Mouse (Mus musculus): ENCODE measurements around the gene Rhcg. TPM values are rescaled to one million over a fixed set of nuclear protein-coding genes. Genes with fewer than 3 reads are reported as not detected.

The Rhcg gene
- polyA plus RNA-seq, 1 experiment: 170 TPM

- TF ChIP-seq CTCF (conservative IDR thresholded peaks at IDR 0.05; ENCODE audit: insufficient read depth, insufficient read length, low read depth, low read length) (no peak), POLR2A (IDR thresholded peaks at IDR 0.05; ENCODE audit: low read depth, low read length) (no peak)
- no peak overlapping the region for H3K4me3 ChIP-seq (ENCODE audit: insufficient read depth, low read depth, low read length)
- no peak overlapping the region for H3K27ac ChIP-seq (ENCODE audit: insufficient read depth, low read depth, low read length)
- H3K27me3 ChIP-seq (replicated peaks; ENCODE audit: control insufficient read depth, insufficient read depth, low read length): no peaks in the 10 kb centered on the region
- 2% methylated on average over 25 of the region's 25 CpGs for WGBS
- DNase-seq: no peak
- H3K36me3 ChIP-seq (ENCODE audit: control insufficient read depth, insufficient read depth, low read length): no peaks in the 10 kb centered on the region
- no peaks in the 10 kb centered on the region for H3K4me1 ChIP-seq (ENCODE audit: control insufficient read depth, insufficient read depth, low read length)
Measured at GRCm38 (mm10) chr7:79555368-79556034, 62.0 kb downstream of the Rhcg start.

GRCm38 (mm10) chr7:79552702-79553101 is 64.8 kb downstream of the Rhcg start:
- H3K4me3 ChIP-seq (ENCODE audit: insufficient read depth, low read depth, low read length): no peak overlapping the region

GRCm38 (mm10) chr7:79548893-79549555 is 68.4 kb downstream of the Rhcg start:
- Histone ChIP-seq H3K27ac (ENCODE audit: insufficient read depth, low read depth, low read length) (no peak overlapping the region), H3K4me1 (ENCODE audit: control insufficient read depth, insufficient read depth, low read length) (no peaks in the 10 kb centered on the region), H3K36me3 (ENCODE audit: control insufficient read depth, insufficient read depth, low read length) (no peaks in the 10 kb centered on the region), H3K4me3 (ENCODE audit: insufficient read depth, low read depth, low read length) (no peak overlapping the region), H3K27me3 (replicated peaks; ENCODE audit: control insufficient read depth, insufficient read depth, low read length) (no peaks in the 10 kb centered on the region)
- WGBS: 18% methylated on average over 12 of the region's 12 CpGs
- DNase-seq: no peak
- TF ChIP-seq CTCF (conservative IDR thresholded peaks at IDR 0.05; ENCODE audit: insufficient read depth, insufficient read length, low read depth, low read length): no peak
- TF ChIP-seq POLR2A (IDR thresholded peaks at IDR 0.05; ENCODE audit: low read depth, low read length): no peak

More at GRCm38 (mm10) chr7:79552702-79553101, 64.8 kb downstream of the Rhcg start:
- DNase-seq: peak; percentile 8
- Histone ChIP-seq H3K4me1 (ENCODE audit: control insufficient read depth, insufficient read depth, low read length) (no peaks in the 10 kb centered on the region), H3K27ac (ENCODE audit: insufficient read depth, low read depth, low read length) (no peak overlapping the region), H3K27me3 (replicated peaks; ENCODE audit: control insufficient read depth, insufficient read depth, low read length) (no peaks in the 10 kb centered on the region), H3K36me3 (ENCODE audit: control insufficient read depth, insufficient read depth, low read length) (no peaks in the 10 kb centered on the region)
- TF ChIP-seq CTCF (conservative IDR thresholded peaks at IDR 0.05; ENCODE audit: insufficient read depth, insufficient read length, low read depth, low read length) (peak; percentile 41), POLR2A (IDR thresholded peaks at IDR 0.05; ENCODE audit: low read depth, low read length) (no peak)
- 8% methylated on average over 10 of the region's 10 CpGs for WGBS

GRCm38 (mm10) chr7:79547092-79547491 is 70.4 kb downstream of the Rhcg start:
- Histone ChIP-seq H3K36me3 (ENCODE audit: control insufficient read depth, insufficient read depth, low read length) (no peaks in the 10 kb centered on the region), H3K4me1 (ENCODE audit: control insufficient read depth, insufficient read depth, low read length) (no peaks in the 10 kb centered on the region), H3K27me3 (replicated peaks; ENCODE audit: control insufficient read depth, insufficient read depth, low read length) (no peaks in the 10 kb centered on the region), H3K27ac (ENCODE audit: insufficient read depth, low read depth, low read length) (no peak overlapping the region), H3K4me3 (ENCODE audit: insufficient read depth, low read depth, low read length) (no peak overlapping the region)
- DNase-seq: peak; percentile 67
- TF ChIP-seq CTCF (conservative IDR thresholded peaks at IDR 0.05; ENCODE audit: insufficient read depth, insufficient read length, low read depth, low read length): peak; percentile 81
- TF ChIP-seq POLR2A (IDR thresholded peaks at IDR 0.05; ENCODE audit: low read depth, low read length): no peak
- WGBS: 3% methylated on average over 15 of the region's 15 CpGs

GRCm38 (mm10) chr7:79545066-79545400 is 72.4 kb downstream of the Rhcg start:
- DNase-seq: no peak
- Histone ChIP-seq H3K4me3 (ENCODE audit: insufficient read depth, low read depth, low read length) (no peak overlapping the region), H3K27me3 (replicated peaks; ENCODE audit: control insufficient read depth, insufficient read depth, low read length) (no peaks in the 10 kb centered on the region), H3K36me3 (ENCODE audit: control insufficient read depth, insufficient read depth, low read length) (no peaks in the 10 kb centered on the region), H3K4me1 (ENCODE audit: control insufficient read depth, insufficient read depth, low read length) (no peaks in the 10 kb centered on the region), H3K27ac (ENCODE audit: insufficient read depth, low read depth, low read length) (no peak overlapping the region)
- WGBS: 3% methylated on average over 7 of the region's 7 CpGs
- TF ChIP-seq CTCF (conservative IDR thresholded peaks at IDR 0.05; ENCODE audit: insufficient read depth, insufficient read length, low read depth, low read length): no peak
- TF ChIP-seq POLR2A (IDR thresholded peaks at IDR 0.05; ENCODE audit: low read depth, low read length): no peak

- Histone ChIP-seq H3K4me3 (ENCODE audit: insufficient read depth, low read depth, low read length) (no peak overlapping the region), H3K4me1 (ENCODE audit: control insufficient read depth, insufficient read depth, low read length) (no peaks in the 10 kb centered on the region), H3K27ac (ENCODE audit: insufficient read depth, low read depth, low read length) (no peak overlapping the region), H3K36me3 (ENCODE audit: control insufficient read depth, insufficient read depth, low read length) (no peaks in the 10 kb centered on the region), H3K27me3 (replicated peaks; ENCODE audit: control insufficient read depth, insufficient read depth, low read length) (no peaks in the 10 kb centered on the region)
- TF ChIP-seq CTCF (conservative IDR thresholded peaks at IDR 0.05; ENCODE audit: insufficient read depth, insufficient read length, low read depth, low read length): no peak
- TF ChIP-seq POLR2A (IDR thresholded peaks at IDR 0.05; ENCODE audit: low read depth, low read length): no peak
- 3% methylated on average over 37 of the region's 37 CpGs for WGBS
- no peak for DNase-seq
Measured at GRCm38 (mm10) chr7:79544281-79545065, 73.0 kb downstream of the Rhcg start.

Other genes starting within 250 kb of the Rhcg start
- 0.33 TPM in 1 of 2 replicates, not detected in the other for gene Rlbp1, start 230.6 kb downstream of the Rhcg start, polyA plus RNA-seq (2012; rRNA removed)
- 0.10 and 0.17 TPM in 2 replicates for gene Fanci, start 225.7 kb downstream of the Rhcg start, polyA plus RNA-seq (2012; rRNA removed)
- gene Polg, start 151.3 kb downstream of the Rhcg start, polyA plus RNA-seq (2012; rRNA removed): 33.8 and 35.3 TPM in 2 replicates
- gene Ticrr, start 42.5 kb upstream of the Rhcg start, polyA plus RNA-seq (2012; rRNA removed): 0.03 and 0.11 TPM in 2 replicates
- gene Kif7, start 98.1 kb upstream of the Rhcg start, polyA plus RNA-seq (2012; rRNA removed): 0.81 and 0.92 TPM in 2 replicates
- 58.4 and 72.2 TPM in 2 replicates for gene Plin1, start 115.2 kb upstream of the Rhcg start, polyA plus RNA-seq (2012; rRNA removed)
- gene Pex11a, start 125.5 kb upstream of the Rhcg start, polyA plus RNA-seq (2012; rRNA removed): 40.6 and 41.0 TPM in 2 replicates
- 1.1 TPM in 2 replicates for gene Wdr93, start 125.5 kb upstream of the Rhcg start, polyA plus RNA-seq (2012; rRNA removed)
- 0.07 TPM in 1 of 2 replicates, not detected in the other for gene Mesp1, start 176.1 kb upstream of the Rhcg start, polyA plus RNA-seq (2012; rRNA removed)
- 0.28 and 0.35 TPM in 2 replicates for gene Mesp2, start 193.1 kb upstream of the Rhcg start, polyA plus RNA-seq (2012; rRNA removed)
- gene Anpep, start 243.4 kb upstream of the Rhcg start, polyA plus RNA-seq (2012; rRNA removed): 170 and 175 TPM in 2 replicates

Data from kidney, adult 2 months (tissue).